Mouse (Mus musculus): ENCODE results near the gene Brinp2.

The Brinp2 gene

GRCm38 (mm10) chr1:158295270-158295669 is 60.9 kb downstream of the Brinp2 start:
- no peak for DNase-seq (ENCODE audit: low read depth, low spot score)

GRCm38 (mm10) chr1:158285198-158285597 is 70.9 kb downstream of the Brinp2 start:
- DNase-seq (ENCODE audit: low read depth, low spot score), result no peak

- no peak for DNase-seq (ENCODE audit: low read depth, low spot score)
Observed at GRCm38 (mm10) chr1:158283869-158284268, 72.3 kb downstream of the Brinp2 start.

- no peak for DNase-seq (ENCODE audit: low read depth, low spot score)
Observed at GRCm38 (mm10) chr1:158272058-158272457, 84.1 kb downstream of the Brinp2 start.

- peak; percentile 57 for DNase-seq (ENCODE audit: low read depth, low spot score)
Observed at GRCm38 (mm10) chr1:158267020-158267571, 89.0 kb downstream of the Brinp2 start.

GRCm38 (mm10) chr1:158266293-158267019 is 89.7 kb downstream of the Brinp2 start:
- no peak for DNase-seq (ENCODE audit: low read depth, low spot score)

- DNase-seq (ENCODE audit: low read depth, low spot score), result no peak
Observed at GRCm38 (mm10) chr1:158259516-158260235, 96.5 kb downstream of the Brinp2 start.

GRCm38 (mm10) chr1:158258685-158259292 is 97.3 kb downstream of the Brinp2 start:
- no peak for DNase-seq (ENCODE audit: low read depth, low spot score)

- DNase-seq (ENCODE audit: low read depth, low spot score), result peak; percentile 42
Observed at GRCm38 (mm10) chr1:158255912-158256680, 100.0 kb downstream of the Brinp2 start.

GRCm38 (mm10) chr1:158252682-158253222 is 103.4 kb downstream of the Brinp2 start:
- peak; percentile 40 for DNase-seq (ENCODE audit: low read depth, low spot score)

- DNase-seq (ENCODE audit: low read depth, low spot score), result no peak
Observed at GRCm38 (mm10) chr1:158248266-158248665, 107.9 kb downstream of the Brinp2 start.

- DNase-seq (ENCODE audit: low read depth, low spot score), result no peak
Observed at GRCm38 (mm10) chr1:158246476-158247153, 109.5 kb downstream of the Brinp2 start.

- DNase-seq (ENCODE audit: low read depth, low spot score), result no peak
Observed at GRCm38 (mm10) chr1:158245486-158245885, 110.6 kb downstream of the Brinp2 start.

GRCm38 (mm10) chr1:158244016-158244415 is 112.1 kb downstream of the Brinp2 start:
- no peak for DNase-seq (ENCODE audit: low read depth, low spot score)

- no peak for DNase-seq (ENCODE audit: low read depth, low spot score)
Observed at GRCm38 (mm10) chr1:158241848-158242556, 114.1 kb downstream of the Brinp2 start.

- no peak for DNase-seq (ENCODE audit: low read depth, low spot score)
Observed at GRCm38 (mm10) chr1:158239841-158240240, 116.3 kb downstream of the Brinp2 start.

- DNase-seq (ENCODE audit: low read depth, low spot score), result no peak
Observed at GRCm38 (mm10) chr1:158238722-158239121, 117.4 kb downstream of the Brinp2 start.

- no peak for DNase-seq (ENCODE audit: low read depth, low spot score)
Observed at GRCm38 (mm10) chr1:158228687-158229224, 127.4 kb downstream of the Brinp2 start.

GRCm38 (mm10) chr1:158227239-158227638 is 128.9 kb downstream of the Brinp2 start:
- DNase-seq (ENCODE audit: low read depth, low spot score), result no peak

GRCm38 (mm10) chr1:158226689-158227088 is 129.4 kb downstream of the Brinp2 start:
- DNase-seq (ENCODE audit: low read depth, low spot score), result no peak
